Mouse (Mus musculus) embryo, embryonic 10.5 days (tissue): ENCODE measurements around the gene Hes7.
"Not testable (repeated sequence)": the region's sequence is repeated elsewhere in the genome, so short reads cannot be mapped to it uniquely, and the experiment has no call there.

Experiments used
- DNase-seq: peaks from one replicate; pipeline ENCODE4 v3.0.0-alpha.2; 2015; ENCODE audit warnings: low spot score

Gene Hes7

DNA sequence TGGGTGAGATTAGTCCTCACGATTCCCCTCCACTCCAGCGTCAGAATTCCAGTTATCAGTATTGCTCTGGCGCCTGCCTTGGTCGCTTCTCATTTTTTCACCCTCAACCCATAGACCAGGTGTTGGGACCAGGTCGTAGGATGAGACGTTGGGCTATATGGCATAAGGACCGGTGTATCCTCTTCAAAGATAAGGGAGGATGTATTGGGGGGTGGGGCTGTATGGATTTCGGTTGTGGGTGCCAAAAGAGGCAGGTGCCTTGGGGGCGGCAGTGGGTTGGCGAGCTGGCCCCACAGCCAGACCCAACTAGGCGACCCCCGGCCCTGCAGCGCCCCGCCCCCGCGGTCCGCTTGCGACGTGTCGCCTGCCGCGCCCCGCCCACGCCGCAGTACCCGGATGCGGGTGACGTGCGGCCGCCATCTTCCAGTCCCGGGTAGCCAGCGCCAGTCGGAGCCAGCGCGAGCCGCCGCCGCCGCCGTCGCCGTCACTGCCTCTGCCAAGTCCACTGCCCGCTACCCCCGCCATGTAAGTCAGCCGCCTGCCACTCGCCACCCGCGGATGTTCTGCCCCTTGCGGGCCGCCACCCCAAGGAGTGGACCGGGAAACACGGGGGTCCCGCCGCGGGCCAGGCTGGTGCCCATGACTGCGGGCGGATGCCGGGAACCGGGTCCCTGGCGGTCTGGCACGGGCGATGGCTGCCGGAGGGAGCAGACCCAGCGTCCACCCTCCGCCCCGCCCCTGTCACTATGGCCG lies 31.9 kb upstream of the Hes7 start, which contains the start of gene Vamp2:
Gene Vamp2, plus strand, starts transcription at position 388 of the 753 bp plus-strand sequence.
- peak; percentile 94 for DNase-seq

DNA sequence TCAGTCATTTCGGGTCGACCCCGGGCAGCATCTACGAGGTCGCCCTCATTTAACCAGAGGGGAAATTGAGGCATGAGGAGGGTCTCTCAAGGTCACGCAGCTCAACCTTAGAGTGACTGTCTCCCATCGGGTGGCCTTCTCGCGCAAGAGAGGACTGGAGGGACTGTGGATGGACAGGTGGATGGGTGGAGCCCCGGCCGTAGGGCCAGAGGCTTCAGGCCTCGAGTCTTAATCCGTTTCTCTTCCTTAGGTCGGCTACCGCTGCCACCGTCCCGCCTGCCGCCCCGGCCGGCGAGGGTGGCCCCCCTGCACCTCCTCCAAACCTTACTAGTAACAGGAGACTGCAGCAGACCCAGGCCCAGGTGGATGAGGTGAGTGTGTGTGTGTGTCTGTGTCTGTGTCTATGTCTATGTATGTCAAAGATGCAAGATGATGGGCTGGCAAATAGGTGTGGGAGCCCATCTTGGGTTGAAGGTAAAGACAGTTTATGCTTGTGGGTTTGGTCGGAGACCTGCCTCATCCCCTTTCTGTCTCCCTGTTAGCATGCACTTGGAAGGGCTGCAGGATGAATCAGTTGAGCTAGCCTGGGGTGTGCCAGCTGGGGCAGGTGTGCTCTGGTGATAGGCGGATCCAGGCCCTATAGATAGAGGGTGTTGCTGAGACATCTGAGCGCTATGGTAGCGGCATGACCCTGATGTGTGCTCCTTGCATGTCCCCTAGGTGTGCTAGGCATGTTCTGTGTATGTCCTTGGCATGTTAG lies 31.2 kb upstream of the Hes7 start:
- no peak for DNase-seq

DNA sequence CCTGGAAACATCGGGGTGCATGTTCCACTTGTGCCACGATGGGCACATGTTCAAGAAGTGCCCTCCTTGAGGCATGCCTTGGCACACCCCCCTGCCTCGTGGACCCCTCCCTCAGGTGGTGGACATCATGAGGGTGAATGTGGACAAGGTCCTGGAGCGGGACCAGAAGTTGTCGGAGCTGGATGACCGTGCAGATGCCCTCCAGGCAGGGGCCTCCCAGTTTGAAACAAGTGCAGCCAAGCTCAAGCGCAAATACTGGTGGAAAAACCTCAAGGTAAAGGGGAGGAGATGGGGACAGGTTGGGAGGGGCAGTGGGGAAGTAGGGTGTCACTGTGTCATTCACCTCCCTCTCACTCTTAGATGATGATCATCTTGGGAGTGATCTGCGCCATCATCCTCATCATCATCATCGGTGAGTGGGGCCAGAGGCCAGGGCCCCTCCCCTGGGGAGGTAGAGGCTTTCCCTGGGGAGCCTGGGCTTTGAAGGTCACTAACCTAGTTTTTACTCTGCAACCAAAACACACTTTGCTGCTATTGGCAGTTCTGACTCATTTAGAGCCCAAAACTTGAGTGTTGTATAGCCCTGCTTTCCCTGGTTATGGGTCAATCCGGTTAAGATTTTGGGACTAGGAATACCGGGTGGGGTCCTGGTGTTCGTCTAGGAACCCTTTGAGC lies 30.5 kb upstream of the Hes7 start:
- DNase-seq = no peak

DNA sequence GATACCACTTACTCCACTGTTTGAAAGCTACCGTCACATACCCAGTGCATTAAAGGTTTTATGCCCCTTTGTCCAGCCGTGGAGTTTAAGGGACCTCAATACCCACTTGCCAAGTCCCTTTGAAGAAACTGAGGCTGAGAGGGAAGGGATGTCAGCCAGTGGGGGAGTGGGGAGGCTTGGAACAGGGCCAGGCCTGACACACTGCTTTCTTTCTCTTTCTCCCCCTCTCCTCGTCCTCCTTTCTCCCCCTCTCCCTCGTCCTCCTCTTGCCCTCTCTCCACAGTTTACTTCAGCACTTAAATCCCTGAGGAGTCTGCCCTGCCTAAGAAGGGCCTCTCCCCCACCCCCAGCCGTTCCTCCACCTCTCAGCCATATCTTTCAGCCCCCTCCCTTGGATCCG lies 29.8 kb upstream of the Hes7 start:
- no peak for DNase-seq

DNA sequence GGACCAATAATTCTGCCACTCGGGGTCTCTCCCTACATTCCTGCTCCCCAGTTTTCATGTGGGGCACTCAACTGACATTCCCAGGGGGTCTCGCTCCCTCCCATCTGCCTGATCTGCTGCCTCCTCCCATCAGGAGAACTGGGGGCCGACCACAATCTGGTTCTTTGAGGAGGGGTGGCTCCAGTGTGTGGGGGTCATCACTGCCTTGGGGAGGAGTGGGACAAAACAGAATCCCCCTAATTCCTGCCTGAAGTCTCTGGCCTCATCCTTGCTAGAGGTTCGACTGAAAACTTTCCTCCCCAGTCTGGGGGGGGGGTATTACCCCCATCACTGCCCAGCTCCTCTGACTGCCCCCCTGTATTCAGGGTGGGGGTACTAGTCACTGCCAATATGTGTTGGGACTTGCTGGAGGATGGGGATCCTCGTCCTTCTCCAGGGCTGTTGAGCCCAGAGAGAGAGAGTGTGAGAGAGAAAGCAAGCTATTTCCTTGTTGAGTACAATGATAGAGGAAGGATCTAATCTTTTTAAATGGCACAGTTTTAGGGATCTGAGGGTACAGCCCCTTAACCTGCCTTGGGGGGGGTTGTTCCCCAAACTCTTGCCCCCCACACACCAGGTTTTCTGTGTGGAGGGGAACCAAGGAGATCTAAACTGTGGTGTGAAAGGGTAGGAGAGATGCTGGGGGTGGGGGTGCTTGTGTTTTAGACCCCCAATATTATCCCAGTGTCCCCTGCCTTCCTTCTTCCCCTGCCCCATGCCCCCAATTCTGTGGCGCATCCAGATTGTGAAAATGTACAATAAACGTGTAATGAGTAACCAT lies 28.4 kb upstream of the Hes7 start:
- no peak for DNase-seq

DNA sequence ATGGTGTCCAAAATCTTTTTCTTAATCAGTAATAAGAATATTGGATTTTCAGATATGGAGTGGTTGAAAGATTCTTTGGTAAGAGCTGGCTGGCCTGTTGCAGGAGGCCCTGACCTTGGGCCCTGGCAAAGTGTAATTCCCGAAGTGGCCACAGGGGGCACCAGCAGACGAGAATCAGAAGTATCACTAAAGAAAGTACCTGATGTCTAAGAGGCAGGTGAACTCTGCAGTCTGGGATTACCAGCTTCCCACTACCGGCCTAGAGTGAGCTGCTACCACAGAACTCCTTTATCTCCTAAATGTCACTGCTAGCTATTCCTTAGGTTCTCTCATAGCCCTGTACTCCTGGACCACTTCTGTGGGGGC lies 27.8 kb upstream of the Hes7 start:
- peak; percentile 86 for DNase-seq

DNA sequence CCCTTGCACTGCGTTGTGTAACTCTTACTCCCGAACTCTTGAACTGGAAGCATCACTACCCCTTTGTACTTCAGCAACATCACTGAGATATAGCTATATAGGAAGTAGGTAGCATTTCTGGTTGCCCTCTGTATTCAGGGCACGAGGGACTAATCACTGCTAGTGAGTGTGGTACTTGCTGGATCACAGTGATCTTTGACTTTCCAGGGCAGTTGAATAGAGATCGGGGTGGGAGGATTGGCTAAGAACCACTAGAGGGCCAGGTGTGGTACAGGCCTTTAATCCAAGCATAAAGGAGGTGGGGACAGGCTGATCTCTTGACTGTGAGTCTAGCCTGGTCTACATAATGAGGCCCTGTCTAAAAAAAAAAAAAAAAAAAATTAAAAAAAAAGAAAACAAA lies 27.3 kb upstream of the Hes7 start:
- DNase-seq = no peak

DNA sequence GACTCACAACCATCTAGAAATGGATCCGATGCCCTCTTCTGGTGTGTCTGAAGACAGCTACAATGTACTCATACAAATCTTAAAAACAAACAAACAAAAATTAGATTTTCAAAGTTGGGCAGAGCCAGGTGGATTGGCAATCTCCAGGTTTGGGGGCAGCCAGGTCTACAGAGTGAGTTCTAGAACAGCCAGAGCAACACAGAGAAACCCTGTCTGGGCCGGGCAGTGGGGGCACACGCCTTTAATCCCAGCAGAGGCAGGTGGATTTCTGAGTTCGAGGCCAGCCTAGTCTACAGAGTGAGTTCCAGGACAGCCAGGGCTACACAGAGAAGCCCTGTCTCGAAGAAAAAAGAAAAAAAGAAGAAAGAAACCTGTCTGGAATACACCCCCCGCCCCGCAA lies 26.3 kb upstream of the Hes7 start:
- not testable (repeated sequence) for DNase-seq

DNA sequence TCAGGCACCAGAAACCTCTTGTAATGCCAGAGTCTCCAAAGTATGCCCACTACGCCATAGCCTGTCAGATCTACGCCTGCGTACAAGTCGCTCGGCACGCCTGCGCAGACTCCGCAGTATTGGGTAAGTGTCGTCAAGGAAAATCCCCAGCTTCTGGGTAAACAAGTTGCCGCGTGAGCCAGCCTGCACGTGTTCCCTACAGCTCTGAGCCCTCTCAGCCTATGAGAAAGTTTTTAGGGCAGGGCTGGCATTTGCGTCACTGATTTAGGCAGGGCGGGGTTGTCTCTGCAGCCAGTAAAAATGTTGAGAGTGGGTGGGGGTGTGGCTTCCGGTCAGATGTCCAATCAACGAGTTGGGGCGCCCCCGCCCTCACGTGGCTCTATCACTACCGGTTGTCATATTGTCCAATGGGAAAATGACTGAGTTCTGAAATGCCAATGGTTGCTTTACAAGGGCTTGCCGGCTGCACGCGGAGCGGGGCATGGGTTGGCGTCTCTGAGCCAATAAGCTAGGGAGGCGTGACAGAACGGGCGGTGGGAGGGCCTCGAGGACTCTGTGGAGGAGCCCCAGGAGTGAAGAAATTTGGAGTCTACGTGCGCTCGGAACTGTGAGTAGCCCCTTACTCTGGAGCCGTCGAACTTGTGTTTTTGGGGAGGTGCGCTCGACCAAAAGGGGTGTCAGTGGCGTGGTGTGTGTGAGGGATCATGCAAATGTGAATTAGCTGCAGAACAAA lies 25.3 kb upstream of the Hes7 start, which contains the start of gene Per1:
Gene Per1, plus strand, starts transcription at position 521 of the 733 bp plus-strand sequence.
- DNase-seq = peak; percentile 100

DNA sequence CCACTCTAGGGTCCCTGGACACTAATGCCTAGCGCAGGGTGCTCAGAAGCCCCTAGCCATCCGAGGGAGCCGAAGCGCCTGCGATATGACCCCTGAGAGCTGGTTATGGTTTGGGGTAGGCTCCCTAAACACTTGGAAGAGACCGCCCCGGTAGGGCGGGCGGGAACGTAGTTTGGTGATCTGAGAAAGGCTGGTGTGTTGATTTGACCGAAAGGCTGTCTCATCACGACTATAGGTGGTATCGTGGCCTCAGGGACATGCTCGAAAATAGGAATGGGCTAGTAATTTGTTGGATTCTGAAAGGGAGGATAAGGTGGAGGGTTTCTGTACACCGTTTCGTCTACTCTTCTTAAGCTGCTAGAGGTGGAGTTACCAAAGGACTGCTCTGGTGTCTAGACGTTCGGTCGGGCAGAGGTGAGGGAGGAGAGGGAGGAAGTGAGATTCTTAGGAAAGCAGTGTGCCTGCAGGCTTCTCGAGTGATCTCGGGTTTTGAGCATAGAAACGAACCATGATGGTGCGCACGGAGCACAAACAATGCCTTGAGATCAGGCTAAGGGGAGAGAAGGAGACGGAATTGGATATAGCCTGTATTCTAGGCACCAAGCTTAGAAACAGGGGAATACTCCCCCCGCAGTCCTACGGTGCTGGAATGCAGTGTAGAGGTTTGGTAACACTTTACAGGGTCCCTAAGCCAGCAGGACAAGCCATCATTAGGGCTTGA lies 24.5 kb upstream of the Hes7 start:
- peak; percentile 34 for DNase-seq

DNA sequence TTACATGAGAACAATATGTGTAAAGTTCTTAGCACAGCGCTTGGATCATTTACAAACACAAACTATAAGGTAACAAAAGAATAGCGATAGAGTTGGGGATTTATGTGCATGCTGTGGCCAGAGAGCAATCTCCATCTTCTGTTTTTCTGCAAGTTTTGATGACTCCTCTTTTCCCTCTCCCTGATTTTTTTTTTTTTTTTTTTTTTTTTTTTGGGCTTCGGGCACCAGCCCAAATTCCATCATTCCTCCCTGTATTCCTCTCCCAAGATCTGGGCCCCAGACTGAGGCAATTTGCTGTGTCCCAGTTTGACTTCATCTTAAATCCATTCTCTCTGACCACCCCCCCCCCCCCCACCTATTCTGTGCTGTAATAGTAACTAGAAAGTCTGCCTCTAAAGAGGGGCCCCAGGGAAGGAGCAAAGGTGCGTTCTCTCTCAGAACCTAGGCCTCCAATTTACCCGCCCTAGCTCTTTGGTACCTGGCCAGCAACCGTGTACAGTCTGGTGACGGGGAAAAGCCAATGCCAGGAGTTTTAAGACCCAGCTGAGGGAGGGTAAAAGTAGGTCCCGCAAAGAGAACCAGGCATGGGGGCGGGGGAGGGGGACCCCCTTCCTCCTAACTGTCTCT lies 23.7 kb upstream of the Hes7 start:
- no peak for DNase-seq

DNA sequence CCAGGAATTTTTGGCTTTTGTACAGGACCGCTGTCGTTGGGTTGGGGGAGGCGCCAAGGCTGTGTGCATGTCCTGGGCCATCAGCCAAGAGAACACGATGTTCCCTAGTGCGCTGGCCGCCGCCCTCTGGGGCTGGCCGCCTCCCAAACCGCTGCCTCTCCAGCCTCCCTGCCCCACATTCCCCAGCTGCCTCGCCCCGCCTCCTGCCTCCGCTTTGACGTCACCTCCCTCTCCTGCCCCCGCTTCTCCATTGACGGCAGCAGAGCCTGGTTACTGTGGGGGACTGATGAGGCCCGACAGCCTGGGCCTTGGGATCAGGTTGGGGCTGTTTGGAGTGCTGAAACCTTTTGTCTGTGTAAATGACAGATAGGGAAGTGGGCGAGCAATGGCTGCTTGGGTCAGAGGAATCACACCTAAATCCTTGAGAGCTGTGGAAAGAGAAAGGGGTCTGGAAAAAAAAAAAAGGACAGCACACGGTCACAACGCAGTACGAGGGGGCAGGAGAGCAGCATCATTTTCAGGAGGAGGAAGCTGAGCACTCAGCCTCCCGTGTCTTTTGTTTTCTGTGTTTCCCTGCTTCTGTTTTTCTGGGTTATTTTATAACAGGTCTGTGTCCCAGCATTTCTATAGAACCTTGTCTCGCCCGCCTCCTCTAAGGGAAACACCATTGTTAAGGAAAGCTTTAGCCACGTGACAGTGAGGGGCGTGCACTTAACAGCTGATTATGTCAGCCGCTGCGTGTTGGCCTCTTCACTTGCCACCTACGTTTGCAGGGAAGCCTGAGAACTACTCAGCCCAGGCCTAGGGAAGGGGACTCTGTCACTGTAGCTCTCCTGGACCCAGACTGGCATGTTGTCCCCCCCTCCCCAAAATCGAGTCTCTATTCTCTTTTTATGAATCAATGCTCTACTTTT lies 23.0 kb upstream of the Hes7 start:
- peak; percentile 84 for DNase-seq

DNA sequence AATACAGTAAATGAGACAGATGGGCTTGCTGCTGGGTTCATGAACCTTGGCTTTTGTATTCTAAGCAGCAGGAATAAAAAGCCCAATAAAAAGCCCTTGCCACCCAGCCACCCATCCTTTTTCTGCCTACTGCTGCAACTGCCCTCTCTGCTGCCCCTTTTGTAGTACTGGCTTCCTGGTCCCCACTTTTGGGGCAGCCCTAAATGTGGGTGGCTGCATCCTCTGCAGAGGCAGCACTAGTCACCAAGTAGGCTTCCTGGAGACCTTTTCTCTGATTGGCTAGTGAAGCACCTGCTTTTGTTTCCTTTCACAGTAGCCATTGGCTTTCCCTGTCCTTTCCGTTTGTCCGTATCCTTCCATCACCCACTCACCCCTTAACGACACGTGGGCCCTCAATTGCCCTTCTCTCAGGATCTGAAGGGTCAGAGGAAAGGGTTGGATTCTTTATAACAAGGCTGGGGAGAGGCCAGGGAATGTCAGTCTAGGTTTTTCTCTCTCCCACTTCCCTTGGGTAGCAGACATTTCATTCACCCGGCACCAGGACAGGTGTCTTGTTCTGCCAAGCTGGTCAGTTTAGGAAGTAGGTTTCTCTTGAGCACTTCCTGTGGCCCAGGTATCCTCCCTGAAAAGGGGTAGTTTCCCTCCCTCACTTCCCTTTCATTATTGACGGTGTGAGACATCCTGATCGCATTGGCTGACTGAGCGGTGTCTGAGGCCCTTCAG lies 22.0 kb upstream of the Hes7 start:
- no peak for DNase-seq

DNA sequence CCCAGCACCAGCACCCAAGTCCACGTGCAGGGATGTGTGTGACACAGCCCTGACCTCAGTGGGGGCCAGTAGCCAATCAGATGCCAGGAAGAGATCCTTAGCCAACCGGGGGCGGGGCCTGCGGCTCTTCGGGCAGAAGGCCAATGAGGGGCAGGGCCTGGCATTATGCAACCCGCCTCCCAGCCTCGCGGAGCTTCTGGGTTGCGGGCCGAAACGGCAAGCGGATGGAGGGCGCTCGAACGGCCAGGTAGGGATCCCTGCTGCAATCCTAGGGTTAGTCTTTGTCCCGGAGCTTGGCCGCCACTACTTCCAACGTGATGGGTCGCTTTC lies 21.5 kb upstream of the Hes7 start:
- peak; percentile 96 for DNase-seq

DNA sequence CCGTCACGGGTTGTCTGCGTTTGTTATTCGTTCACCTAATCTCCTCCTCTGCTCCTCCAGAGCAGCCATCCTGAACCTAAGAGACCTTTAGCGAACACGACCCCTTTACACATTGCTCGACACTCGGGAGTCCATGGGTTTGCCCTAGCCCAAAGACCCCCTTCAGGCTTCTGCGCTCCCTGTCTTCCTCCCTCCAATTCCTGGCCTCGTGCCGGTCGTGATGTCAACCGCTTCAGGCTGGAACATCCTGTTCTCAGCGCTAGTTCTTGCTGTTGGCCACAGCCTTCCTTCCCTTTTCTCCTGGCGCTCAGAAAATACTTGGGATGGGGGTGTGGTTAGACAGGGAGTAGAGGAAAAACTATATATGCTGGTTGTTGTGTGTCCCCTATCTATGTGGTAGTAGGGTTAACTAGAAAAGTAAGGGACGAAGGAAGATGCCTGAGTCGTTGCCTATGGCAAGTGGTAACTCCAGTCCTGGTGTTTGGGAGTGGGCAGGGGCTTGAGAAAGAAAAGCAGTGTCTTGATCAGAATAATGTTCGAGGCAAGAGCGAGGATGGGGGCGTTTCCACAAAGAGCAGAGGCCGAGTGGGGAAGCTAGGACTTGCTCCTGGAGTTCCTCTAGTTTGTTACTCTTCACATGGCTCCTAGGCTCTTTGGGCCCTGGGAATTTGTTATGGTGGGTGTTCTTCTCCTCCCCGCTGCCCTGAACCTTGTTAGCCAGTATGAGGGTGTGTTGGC lies 20.9 kb upstream of the Hes7 start:
- peak; percentile 51 for DNase-seq

DNA sequence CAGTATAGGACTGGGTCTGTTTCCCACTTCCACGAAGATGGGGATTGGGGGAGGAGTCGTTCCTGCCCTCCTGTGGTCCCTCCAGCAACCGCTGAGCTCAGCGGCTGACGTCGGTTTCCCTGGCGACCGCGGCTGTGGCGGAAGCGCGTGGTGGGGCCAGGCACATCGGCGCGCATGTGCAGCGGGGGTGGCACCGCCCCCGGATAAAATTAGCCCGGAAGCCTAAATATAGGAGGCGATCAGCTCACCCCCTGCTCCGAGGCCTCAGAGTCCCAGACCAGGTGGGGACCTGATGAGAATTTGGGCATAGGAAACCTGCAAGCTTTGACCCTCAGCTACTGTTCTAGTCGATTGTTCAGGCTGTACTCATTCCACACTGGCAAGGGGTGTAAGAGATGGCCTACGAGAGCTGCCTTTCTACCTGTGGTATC lies 20.3 kb upstream of the Hes7 start:
- peak; percentile 87 for DNase-seq

DNA sequence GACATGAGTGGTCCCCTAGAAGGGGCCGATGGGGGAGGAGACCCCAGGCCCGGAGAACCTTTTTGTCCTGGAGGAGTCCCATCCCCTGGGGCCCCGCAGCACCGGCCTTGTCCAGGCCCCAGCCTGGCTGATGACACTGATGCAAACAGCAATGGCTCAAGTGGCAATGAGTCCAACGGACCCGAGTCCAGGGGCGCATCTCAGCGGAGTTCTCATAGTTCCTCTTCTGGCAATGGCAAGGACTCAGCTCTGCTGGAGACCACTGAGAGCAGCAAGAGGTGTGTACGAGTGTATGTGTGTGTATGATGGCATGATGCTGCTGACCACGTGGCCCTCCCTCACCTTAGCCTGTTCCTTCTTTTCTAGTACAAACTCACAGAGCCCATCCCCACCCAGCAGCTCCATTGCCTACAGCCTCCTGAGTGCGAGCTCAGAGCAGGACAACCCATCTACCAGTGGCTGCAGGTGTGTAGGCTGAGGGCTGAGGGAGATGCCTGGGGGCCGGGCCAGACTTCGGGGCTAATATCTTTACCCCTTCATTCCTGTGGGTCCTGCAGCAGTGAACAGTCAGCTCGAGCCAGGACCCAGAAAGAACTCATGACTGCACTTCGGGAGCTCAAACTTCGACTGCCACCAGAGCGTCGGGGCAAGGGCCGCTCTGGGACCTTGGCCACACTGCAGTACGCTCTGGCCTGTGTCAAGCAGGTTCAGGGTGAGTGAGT lies 19.4 kb upstream of the Hes7 start:
- DNase-seq = no peak
